ENCODE assay signal across 12 mouse cellular contexts in the genomic region with DNA sequence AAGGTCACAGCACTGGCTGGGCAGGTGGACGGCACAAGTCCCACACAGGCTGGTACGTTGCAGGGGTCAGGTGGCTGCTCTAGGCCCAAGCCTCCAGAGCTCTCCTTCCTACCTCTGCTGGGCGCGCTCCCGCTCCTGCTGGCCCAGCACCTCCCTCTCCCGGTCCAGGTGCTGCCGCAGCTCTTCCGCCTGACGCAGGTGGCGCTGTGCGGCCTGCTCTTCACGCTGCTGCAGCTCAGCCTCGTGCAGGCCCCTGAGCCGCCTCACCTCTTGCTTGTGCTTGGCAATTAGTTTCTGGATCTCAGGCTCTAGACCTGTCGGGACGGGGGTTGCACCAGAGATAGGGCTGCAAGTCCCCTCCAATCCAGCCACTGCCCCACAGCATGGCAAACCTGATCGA. TPM values are rescaled to one million over a fixed set of nuclear protein-coding genes. Genes with fewer than 3 reads are reported as not detected.
A peak's percentile ranks its signal among the peaks of the same experiment; 100 is the strongest.
DNase-seq lines count a peak whose midpoint lies in the region; ATAC-seq and TF ChIP-seq lines count a peak whose summit lies in the region.
"Had no signal": no experiment of that assay in that cellular context is flagged by ENCODE, and none has a peak within 500 bp of the region (broad histone marks: within the 10 kb centered on the region; RNA-seq: fewer than 3 reads in every experiment).

No protein-coding gene starts in this region.

- H3K9ac ChIP-seq in lung, postnatal 0 days (replicated peaks; ENCODE audit: low read depth): no peak overlapping the region
- H3K9ac ChIP-seq: liver, embryonic 13.5 days had no signal

- 0 out of 2 replicates have a peak overlapping the region, but pooled peaks have one; percentile 32 for H3K27ac ChIP-seq in heart, embryonic 10.5 days
- H3K27ac ChIP-seq in lung, postnatal 0 days (ENCODE audit: low read length): no peak overlapping the region
- peak overlapping the region; percentile 43; the same call in 1 of the 2 replicates for H3K27ac ChIP-seq in limb, embryonic 10.5 days
- H3K27ac ChIP-seq: liver, embryonic 13.5 days had no signal

- peak; percentile 35; the same call in 1 of the 2 replicates for ATAC-seq in lung, postnatal 0 days
- no peak for ATAC-seq in activated CD4-positive, CD25-positive, alpha-beta regulatory T cell, adult 4 months

- H3K9me3 ChIP-seq in heart, embryonic 10.5 days: no peaks in the 10 kb centered on the region
- H3K9me3 ChIP-seq in lung, postnatal 0 days (ENCODE audit: low read length): no peaks in the 10 kb centered on the region
- H3K9me3 ChIP-seq in limb, embryonic 10.5 days (replicated peaks): no peaks in the 10 kb centered on the region
- H3K9me3 ChIP-seq: liver, embryonic 13.5 days had no signal

- H3K4me2 ChIP-seq in lung, postnatal 0 days (replicated peaks; ENCODE audit: low read depth, low read length): no peak overlapping the region
- H3K4me2 ChIP-seq: liver, embryonic 13.5 days had no signal

- DNase-seq in heart, embryonic 10.5 days (ENCODE audit: low spot score): no peak
- DNase-seq in heart, adult 9 months (ENCODE audit: low spot score in 2 of 2): no peak
- DNase-seq in lung, postnatal 0 days (ENCODE audit: low spot score): peak; percentile 21
- no peak for DNase-seq in lung, postnatal 36 days
- DNase-seq in brain, adult 2 months (ENCODE audit: low read depth, low spot score): peak; percentile 69
- no peak for DNase-seq in limb, embryonic 10.5 days (ENCODE audit: low spot score)
- DNase-seq: adrenal gland, postnatal 36 days; cerebellum, postnatal 36 days; kidney, adult 2 months; liver, embryonic 13.5 days had no signal

- H3K4me3 ChIP-seq in heart, embryonic 10.5 days: no peak overlapping the region
- H3K4me3 ChIP-seq in lung, postnatal 0 days (ENCODE audit: low read depth, low read length): no peak overlapping the region
- no peak overlapping the region for H3K4me3 ChIP-seq in limb, embryonic 10.5 days
- H3K4me3 ChIP-seq: erythroblast, embryonic 14.5 days; liver, embryonic 13.5 days had no signal

- no peak for TF ChIP-seq EP300 in lung, postnatal 0 days (IDR thresholded peaks at IDR 0.05)

- peaks cover 17% of the 10 kb centered on the region for H3K27me3 ChIP-seq in heart, embryonic 10.5 days (ENCODE audit: insufficient read depth, poor library complexity, severe bottlenecking)
- no peaks in the 10 kb centered on the region for H3K27me3 ChIP-seq in lung, postnatal 0 days (replicated peaks; ENCODE audit: insufficient read depth, low read length)
- no peaks in the 10 kb centered on the region for H3K27me3 ChIP-seq in limb, embryonic 10.5 days (ENCODE audit: low read depth, poor library complexity, severe bottlenecking)
- H3K27me3 ChIP-seq: liver, embryonic 13.5 days had no signal

- 62% methylated on average over 17 of the region's 17 CpGs for WGBS in heart, embryonic 10.5 days
- WGBS in lung, postnatal 0 days: 64% methylated on average over 17 of the region's 17 CpGs
- 60% methylated on average over 17 of the region's 17 CpGs for WGBS in limb, embryonic 10.5 days

- H3K36me3 ChIP-seq in heart, embryonic 10.5 days: peaks cover 86% of the 10 kb centered on the region
- peaks cover 7% of the 10 kb centered on the region; the same call in 1 of the 2 replicates for H3K36me3 ChIP-seq in lung, postnatal 0 days (ENCODE audit: insufficient read depth, low read length)
- H3K36me3 ChIP-seq in limb, embryonic 10.5 days: peaks cover 97% of the 10 kb centered on the region

- H3K4me1 ChIP-seq in heart, embryonic 10.5 days: peaks cover 74% of the 10 kb centered on the region
- H3K4me1 ChIP-seq in lung, postnatal 0 days (ENCODE audit: insufficient read depth, low read depth, low read length): no peaks in the 10 kb centered on the region
- peaks cover 46% of the 10 kb centered on the region for H3K4me1 ChIP-seq in limb, embryonic 10.5 days
- H3K4me1 ChIP-seq: liver, embryonic 13.5 days had no signal

- peak; percentile 63 for TF ChIP-seq CTCF in lung, postnatal 0 days (IDR thresholded peaks at IDR 0.05)

RNA-seq across cellular contexts. Expression of a gene that starts 18.8 kb away (rescaled TPM):
- polyA plus RNA-seq in heart, embryonic 10.5 days (2016; fragmentation: Nextera tagmentation; extraction: Ambion mirVana): 21.1 and 29.0 TPM in 2 replicates
- polyA plus RNA-seq in lung, postnatal 0 days (2015; fragmentation: Nextera tagmentation; extraction: Ambion mirVana): 7.6 and 9.6 TPM in 2 replicates
- 46.7 and 55.2 TPM in 2 replicates for polyA plus RNA-seq in limb, embryonic 10.5 days (2016; fragmentation: Nextera tagmentation; extraction: Ambion mirVana)
- 1 to 10 TPM; 1.2 to 1.5 TPM for polyA plus RNA-seq in activated CD4-positive, CD25-positive, alpha-beta regulatory T cell, adult 4 months (2017; shearing (Covaris generic))

RNA-seq across cellular contexts. Expression of a gene that starts 20.9 kb away (rescaled TPM):
- polyA plus RNA-seq in heart, embryonic 10.5 days (2016; fragmentation: Nextera tagmentation; extraction: Ambion mirVana): 0.51 and 0.58 TPM in 2 replicates
- polyA plus RNA-seq in lung, postnatal 0 days (2015; fragmentation: Nextera tagmentation; extraction: Ambion mirVana): 1.4 and 1.7 TPM in 2 replicates
- polyA plus RNA-seq in limb, embryonic 10.5 days (2016; fragmentation: Nextera tagmentation; extraction: Ambion mirVana): 0.78 and 1.7 TPM in 2 replicates
- not detected for polyA plus RNA-seq in activated CD4-positive, CD25-positive, alpha-beta regulatory T cell, adult 4 months (2017; shearing (Covaris generic))

RNA-seq across cellular contexts. Expression of a gene that starts 30.7 kb away (rescaled TPM):
- 21.2 and 23.2 TPM in 2 replicates for polyA plus RNA-seq in heart, embryonic 10.5 days (2016; fragmentation: Nextera tagmentation; extraction: Ambion mirVana)
- 8.2 TPM in 2 replicates for polyA plus RNA-seq in lung, postnatal 0 days (2015; fragmentation: Nextera tagmentation; extraction: Ambion mirVana)
- polyA plus RNA-seq in limb, embryonic 10.5 days (2016; fragmentation: Nextera tagmentation; extraction: Ambion mirVana): 21.4 and 23.0 TPM in 2 replicates
- polyA plus RNA-seq in activated CD4-positive, CD25-positive, alpha-beta regulatory T cell, adult 4 months (2017; shearing (Covaris generic)): 10 to 100 TPM in 1 of 2 experiments, 1 to 10 TPM in 1; 7.3 to 10.4 TPM

RNA-seq across cellular contexts. Expression of a gene that starts 30.9 kb away (rescaled TPM):
- 92.2 and 106 TPM in 2 replicates for polyA plus RNA-seq in heart, embryonic 10.5 days (2016; fragmentation: Nextera tagmentation; extraction: Ambion mirVana)
- 69.6 and 76.9 TPM in 2 replicates for polyA plus RNA-seq in lung, postnatal 0 days (2015; fragmentation: Nextera tagmentation; extraction: Ambion mirVana)
- 78.5 and 83.8 TPM in 2 replicates for polyA plus RNA-seq in limb, embryonic 10.5 days (2016; fragmentation: Nextera tagmentation; extraction: Ambion mirVana)
- polyA plus RNA-seq in activated CD4-positive, CD25-positive, alpha-beta regulatory T cell, adult 4 months (2017; shearing (Covaris generic)): 10 to 100 TPM; 85.8 to 94.6 TPM

Comparison
In these comparisons a context has a peak if more than half of its experiments do, and no peak if none do; other contexts are left out.
1. DNase-seq: peak in lung, postnatal 0 days (single experiment) and brain, adult 2 months (single experiment); none in heart, embryonic 10.5 days (single experiment), heart, adult 9 months (0 of 2), lung, postnatal 36 days (single experiment) and limb, embryonic 10.5 days (single experiment).